Mouse (Mus musculus) heart, embryonic 14.5 days (tissue): ENCODE measurements around the gene Smim13. TPM values are rescaled to one million over a fixed set of nuclear protein-coding genes. Genes with fewer than 3 reads are reported as not detected.

Experiments
- ATAC-seq: fragments of 200-750 bp; cut with Nextera tagmentation; 2 replicates; pipeline ENCODE4 v1.8.0; 2017; ENCODE audit warnings: low read depth, moderate TSS enrichment; ENCODE audit not compliant: insufficient number of reproducible peaks, insufficient read depth, low FRiP score
- H3K27ac ChIP-seq, 2 experiments: fragments of 200-500 bp in 1 of 2; fragments of 300-500 bp in 1 of 2; sonication (generic) in 1 of 2; replicated peaks in 1 of 2; 2 replicates each; pipeline ENCODE4 v1.5.1; 2012 to 2014; ENCODE audit warnings: low read depth in 2 of 2, low read length in 2 of 2, control low read depth in 1 of 2, mild to moderate bottlenecking in 1 of 2, mixed read lengths in 1 of 2; ENCODE audit not compliant: control insufficient read depth in 1 of 2, insufficient read depth in 1 of 2
- H3K27me3 ChIP-seq: fragments of 300-500 bp; sonication (generic); 2 replicates; pipeline ENCODE4 v1.6.1; 2014; ENCODE audit warnings: mild to moderate bottlenecking, low read length, control low read depth; ENCODE audit not compliant: control insufficient read depth, insufficient read depth
- H3K36me3 ChIP-seq: fragments of 300-500 bp; sonication (generic); 2 replicates; pipeline ENCODE4 v1.6.1; 2014; ENCODE audit warnings: mild to moderate bottlenecking, control low read depth, low read length, mixed read lengths; ENCODE audit not compliant: control insufficient read depth, insufficient read depth
- H3K4me1 ChIP-seq, 2 experiments: fragments of 200-500 bp in 1 of 2; fragments of 300-500 bp in 1 of 2; sonication (generic) in 1 of 2; 2 replicates each; pipeline ENCODE4 v1.6.1; 2012 to 2014; ENCODE audit warnings: low read length in 2 of 2, control low read depth in 1 of 2, mixed read lengths in 1 of 2; ENCODE audit not compliant: control insufficient read depth in 2 of 2, insufficient read depth in 2 of 2
- H3K4me2 ChIP-seq: fragments of 300-500 bp; sonication (generic); 2 replicates; pipeline ENCODE4 v1.6.1; 2014; ENCODE audit warnings: mild to moderate bottlenecking, low read length
- H3K4me3 ChIP-seq, 2 experiments: fragments of 200-500 bp in 1 of 2; fragments of 300-500 bp in 1 of 2; sonication (generic) in 1 of 2; 2 replicates each; pipeline ENCODE4 v1.5.1; 2012 to 2014; ENCODE audit warnings: low read length in 2 of 2, mild to moderate bottlenecking in 2 of 2, control low read depth in 1 of 2, low read depth in 1 of 2, moderate library complexity in 1 of 2; ENCODE audit not compliant: control insufficient read depth in 1 of 2, insufficient read depth in 1 of 2
- H3K9ac ChIP-seq: fragments of 300-500 bp; sonication (generic); 2 replicates; pipeline ENCODE4 v1.6.1; 2014; ENCODE audit warnings: mild to moderate bottlenecking, low read length
- H3K9me3 ChIP-seq: fragments of 300-500 bp; sonication (generic); 2 replicates; pipeline ENCODE4 v1.6.1; 2016; ENCODE audit warnings: low read length, control low read depth; ENCODE audit not compliant: control insufficient read depth
- WGBS: fragments of 180-500 bp; shearing (Covaris S2); extraction: QIAGEN DNeasy Blood & Tissue Kit; methylation state at CpG from one replicate; pipeline ENCODE4 v1.1.7; 2014; 5-methylcytosine and 5-hydroxymethylcytosine counted together
- polyA plus RNA-seq: library from polyadenylated mRNA; unstranded; fragments of >200 nt; fragmentation: Nextera tagmentation; extraction: Ambion mirVana; gene quantifications from 2 replicates; pipeline ENCODE4 v1.2.1, GENCODE M21; 2014

Smim13 gene
- polyA plus RNA-seq, 1 experiment from 2014 or later = 10.6 TPM

DNA sequence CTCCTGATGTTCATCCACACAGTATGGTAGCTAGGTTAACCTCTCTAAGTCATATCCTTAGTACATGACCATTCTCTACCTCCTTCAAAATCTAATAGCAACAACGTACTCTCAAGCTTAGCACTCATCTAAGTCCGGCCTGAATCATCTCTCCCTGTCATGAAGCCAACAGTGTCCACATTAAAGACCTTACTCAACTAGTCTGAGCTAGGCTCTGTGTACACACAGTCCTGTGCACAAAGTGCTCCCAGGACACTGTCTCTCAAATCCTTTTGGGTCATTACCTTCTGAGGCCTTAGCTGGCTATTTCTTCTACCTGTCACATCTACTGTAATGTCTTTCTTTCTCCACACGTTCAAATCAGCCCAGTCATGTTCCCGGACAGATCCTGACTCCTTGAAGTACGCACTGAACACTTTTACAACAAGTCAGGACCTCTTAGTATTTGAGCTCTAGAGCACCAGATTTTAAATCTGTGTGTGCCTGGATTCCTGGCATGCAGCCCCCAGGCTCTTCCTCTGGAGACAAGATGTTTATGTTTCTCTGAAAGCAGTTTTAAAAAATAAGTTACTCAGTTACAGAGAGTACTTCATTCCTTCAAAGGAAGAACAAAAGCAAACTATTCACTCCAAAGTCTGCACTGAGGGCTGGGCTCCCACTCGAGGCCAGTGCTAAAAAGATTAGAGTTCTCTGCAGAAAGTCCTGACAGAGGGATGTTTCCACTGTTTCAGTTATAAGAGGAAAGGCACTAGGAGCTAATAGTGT is 36.9 kb upstream of the Smim13 start:
- 61% methylated on average over 6 of the region's 6 CpGs for WGBS
- H3K27me3 ChIP-seq = no peaks in the 10 kb centered on the region
- H3K27ac ChIP-seq = no peak overlapping the region
- H3K4me3 ChIP-seq = no peak overlapping the region
- H3K9ac ChIP-seq = no peak overlapping the region
- no peaks in the 10 kb centered on the region for H3K36me3 ChIP-seq
- no peak for ATAC-seq
- H3K4me1 ChIP-seq = no peaks in the 10 kb centered on the region
- no peaks in the 10 kb centered on the region for H3K9me3 ChIP-seq
- H3K4me2 ChIP-seq = no peak overlapping the region

DNA sequence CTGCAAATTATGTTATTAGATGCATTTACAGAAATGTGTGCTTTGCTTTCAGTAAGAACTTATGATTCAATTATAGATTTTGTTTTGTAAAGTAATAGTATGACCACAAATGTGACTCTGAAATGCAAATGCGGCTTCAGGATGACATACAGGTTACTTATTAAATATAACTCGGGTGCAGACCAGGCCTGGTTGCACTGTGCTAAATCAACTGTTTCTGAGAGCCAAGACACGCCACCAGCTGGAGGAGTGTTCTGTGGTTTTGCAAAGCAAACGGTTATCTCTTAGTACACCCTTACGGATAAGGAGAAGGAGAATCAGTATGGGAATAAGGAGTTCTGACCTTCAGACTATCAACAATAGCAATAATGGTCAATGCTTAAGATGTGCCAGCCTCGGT is 34.0 kb upstream of the Smim13 start:
- 75% methylated on average over 6 of the region's 6 CpGs for WGBS
- H3K36me3 ChIP-seq = no peaks in the 10 kb centered on the region
- H3K9me3 ChIP-seq = 0 out of 2 replicates have a peak, but pooled peaks cover 3% of the 10 kb centered on the region
- peaks cover 0 to 2% of the 10 kb centered on the region in 2 experiments; a peak in 1 of 4 replicates for H3K4me1 ChIP-seq
- H3K9ac ChIP-seq = no peak overlapping the region
- no peak overlapping the region for H3K4me3 ChIP-seq
- H3K27ac ChIP-seq = no peak overlapping the region
- H3K27me3 ChIP-seq = no peaks in the 10 kb centered on the region
- ATAC-seq = no peak
- H3K4me2 ChIP-seq = no peak overlapping the region

DNA sequence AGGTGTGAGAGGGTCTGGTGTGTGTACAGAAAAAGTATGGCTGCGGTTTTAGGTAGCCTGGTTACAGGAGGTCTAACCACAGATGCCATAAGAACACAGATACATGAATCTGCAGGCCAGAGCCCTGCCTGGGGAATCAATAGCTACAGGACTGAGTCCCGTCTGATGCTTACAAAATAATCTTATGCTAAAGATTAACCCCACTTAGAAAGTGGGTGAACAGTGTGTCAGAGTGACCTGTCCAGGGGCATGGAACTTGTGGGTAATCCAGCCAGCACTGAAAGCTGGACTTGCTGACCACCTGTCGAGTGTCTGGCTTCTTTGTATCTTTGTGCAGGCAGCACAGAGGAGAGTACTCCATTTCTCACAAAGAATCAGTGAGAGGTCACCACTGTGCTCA is 33.4 kb upstream of the Smim13 start:
- Histone ChIP-seq H3K36me3 (no peaks in the 10 kb centered on the region), H3K27me3 (no peaks in the 10 kb centered on the region), H3K4me1 (peaks cover 0 to 2% of the 10 kb centered on the region in 2 experiments; a peak in 1 of 4 replicates), H3K4me2 (no peak overlapping the region), H3K9ac (no peak overlapping the region), H3K4me3 (no peak overlapping the region), H3K27ac (no peak overlapping the region), H3K9me3 (0 out of 2 replicates have a peak, but pooled peaks cover 7% of the 10 kb centered on the region)
- ATAC-seq = no peak
- 66% methylated on average over 3 of the region's 3 CpGs for WGBS

DNA sequence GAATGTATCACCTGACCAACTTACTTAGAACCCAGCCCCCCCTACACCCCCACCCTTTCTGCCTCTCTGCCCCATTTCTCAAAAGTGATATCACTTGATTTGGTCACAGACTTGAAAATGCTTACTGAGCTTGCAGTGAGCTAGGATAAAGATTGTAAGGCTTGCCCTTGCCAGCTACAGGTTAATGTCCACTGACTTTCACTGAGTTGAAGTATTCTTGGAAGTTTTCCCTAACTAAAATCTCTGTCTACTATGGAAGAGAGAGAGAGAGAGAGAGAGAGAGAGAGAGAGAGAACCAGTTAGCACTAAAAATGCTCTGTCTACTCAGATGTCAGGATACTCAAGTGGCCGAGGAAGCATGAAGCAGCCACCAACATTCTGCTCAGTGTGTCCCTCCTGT is 30.6 kb upstream of the Smim13 start:
- 0 out of 2 replicates have a peak, but pooled peaks cover 14% of the 10 kb centered on the region for H3K9me3 ChIP-seq
- no peak overlapping the region for H3K4me3 ChIP-seq
- 31% methylated on average over 1 of the region's 1 CpGs for WGBS
- peaks cover 0 to 2% of the 10 kb centered on the region in 2 experiments; a peak in 1 of 4 replicates for H3K4me1 ChIP-seq
- ATAC-seq = no peak
- H3K36me3 ChIP-seq = no peaks in the 10 kb centered on the region
- no peak overlapping the region for H3K27ac ChIP-seq
- no peaks in the 10 kb centered on the region for H3K27me3 ChIP-seq
- no peak overlapping the region for H3K4me2 ChIP-seq
- no peak overlapping the region for H3K9ac ChIP-seq

DNA sequence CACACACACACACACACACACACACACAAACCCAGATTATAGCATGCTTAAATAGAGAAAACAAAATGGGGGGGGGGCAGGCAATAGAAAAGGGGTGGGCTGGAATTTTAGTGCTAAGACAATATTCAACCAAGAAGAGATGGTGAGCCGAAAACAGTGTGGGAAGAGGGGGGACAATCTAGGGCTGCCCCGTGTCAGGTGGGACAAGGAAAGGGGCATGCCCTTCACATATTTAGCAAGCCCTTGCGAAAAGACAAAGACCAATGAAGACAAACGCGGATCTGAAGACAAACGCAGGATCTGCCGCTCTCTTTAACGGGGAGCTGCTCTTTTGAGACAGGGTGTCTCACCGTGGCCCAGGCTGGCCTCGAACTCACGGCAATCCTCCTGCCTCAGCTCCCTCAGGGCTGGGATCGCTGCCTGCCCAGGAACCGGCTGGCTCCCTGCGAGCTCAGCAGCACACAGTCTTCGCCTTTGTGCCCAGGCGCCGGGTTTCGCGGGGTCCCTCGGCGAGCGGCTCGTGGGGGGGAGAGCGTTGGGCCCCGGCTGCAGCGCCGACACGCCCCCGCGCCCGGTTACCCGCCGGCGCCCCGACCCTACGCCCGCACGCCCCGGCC is 29.8 kb upstream of the Smim13 start:
- 4% methylated on average over 32 of the region's 39 CpGs for WGBS
- Histone ChIP-seq H3K27me3 (no peaks in the 10 kb centered on the region), H3K4me3 (peak overlapping the region; percentile 53 to 58), H3K4me2 (peak overlapping the region; percentile 74), H3K4me1 (peaks cover 0 to 2% of the 10 kb centered on the region in 2 experiments; a peak in 1 of 4 replicates), H3K9ac (peak overlapping the region; percentile 56), H3K27ac (no peak overlapping the region), H3K36me3 (no peaks in the 10 kb centered on the region), H3K9me3 (0 out of 2 replicates have a peak, but pooled peaks cover 14% of the 10 kb centered on the region)
- ATAC-seq = no peak

DNA sequence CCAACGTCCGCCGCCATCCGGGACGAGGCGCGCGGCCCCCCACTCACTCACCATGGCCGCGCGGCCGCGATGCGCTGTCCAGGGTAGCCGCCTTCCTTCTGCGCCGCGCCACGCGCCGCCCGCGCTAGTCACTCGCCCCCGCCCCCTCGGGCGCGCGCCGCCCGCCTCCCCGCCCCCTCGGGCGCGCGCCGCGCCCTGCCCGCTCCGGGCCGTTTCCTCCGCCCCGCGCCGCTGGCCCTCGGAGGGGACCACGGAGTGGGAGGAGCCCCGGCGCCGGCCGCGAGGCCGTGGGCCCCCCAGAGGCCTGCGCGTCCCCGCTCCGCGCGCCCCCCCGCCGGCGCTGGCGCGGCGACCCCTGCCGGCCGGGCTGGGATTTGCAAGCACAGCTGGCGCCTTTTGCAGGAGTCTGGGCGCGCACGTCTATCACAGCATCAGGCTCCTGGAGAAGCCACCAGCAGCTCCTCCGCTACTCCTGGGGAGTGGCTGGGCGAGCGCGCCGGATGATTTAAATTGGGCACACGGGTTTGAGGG is 29.3 kb upstream of the Smim13 start, which contains the start of gene Elovl2:
Elovl2 (minus strand) TSS at position 102 of the 531 bp plus-strand sequence.
- H3K27ac ChIP-seq = no peak within 1 kb of the TSS
- H3K4me2 ChIP-seq = peak within 1 kb of the TSS; percentile 74
- 1% methylated on average over 60 of the region's 77 CpGs for WGBS
- no peaks in the 10 kb centered on the region for H3K27me3 ChIP-seq
- H3K4me1 ChIP-seq = peaks cover 0 to 2% of the 10 kb centered on the region in 2 experiments; a peak in 1 of 4 replicates
- H3K36me3 ChIP-seq = no peaks in the 10 kb centered on the region
- H3K9ac ChIP-seq = peak within 1 kb of the TSS; percentile 56
- peak; percentile 91 for ATAC-seq
- H3K4me3 ChIP-seq = peak within 1 kb of the TSS; percentile 53 to 58
- H3K9me3 ChIP-seq = 0 out of 2 replicates have a peak, but pooled peaks cover 14% of the 10 kb centered on the region

DNA sequence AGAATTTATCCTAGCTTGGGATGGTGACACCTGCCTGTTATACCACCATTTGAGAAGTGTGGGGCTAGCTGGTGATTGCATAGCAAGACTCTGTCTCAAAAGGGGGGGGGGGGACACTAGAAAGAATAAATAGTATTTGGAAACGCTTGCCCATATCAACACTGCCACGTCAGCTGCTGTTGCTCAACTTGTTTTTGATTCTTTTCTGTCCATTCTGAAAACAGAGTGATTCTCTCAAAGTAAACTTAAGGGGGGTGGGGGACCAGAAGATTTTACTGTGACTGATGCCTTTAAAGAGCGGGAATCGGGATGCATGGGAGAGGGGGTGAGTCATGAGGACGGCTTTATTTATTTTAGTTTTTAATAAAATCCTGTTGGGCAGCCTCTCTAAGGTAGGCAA is 23.1 kb upstream of the Smim13 start:
- no peak overlapping the region for H3K4me3 ChIP-seq
- 72% methylated on average over 5 of the region's 5 CpGs for WGBS
- H3K27ac ChIP-seq = no peak overlapping the region
- H3K4me1 ChIP-seq = no peaks in the 10 kb centered on the region
- no peak for ATAC-seq
- H3K27me3 ChIP-seq = no peaks in the 10 kb centered on the region
- no peak overlapping the region for H3K9ac ChIP-seq
- no peak overlapping the region for H3K4me2 ChIP-seq
- 0 out of 2 replicates have a peak, but pooled peaks cover 8% of the 10 kb centered on the region for H3K9me3 ChIP-seq
- no peaks in the 10 kb centered on the region for H3K36me3 ChIP-seq
